Mouse (Mus musculus) v-Abl transformed pro-B cells (cell line): ENCODE data around the gene Tmem183a.

ENCODE experiments used
- in situ Hi-C, 2 experiments: fragments of 400-800 bp; cut with MboI; formaldehyde crosslinking; loops; one replicate each; pipeline ENCODE4 v1.15.1; 2025; ENCODE audit not compliant: unreplicated experiment in 2 of 2

Gene Tmem183a

DNA sequence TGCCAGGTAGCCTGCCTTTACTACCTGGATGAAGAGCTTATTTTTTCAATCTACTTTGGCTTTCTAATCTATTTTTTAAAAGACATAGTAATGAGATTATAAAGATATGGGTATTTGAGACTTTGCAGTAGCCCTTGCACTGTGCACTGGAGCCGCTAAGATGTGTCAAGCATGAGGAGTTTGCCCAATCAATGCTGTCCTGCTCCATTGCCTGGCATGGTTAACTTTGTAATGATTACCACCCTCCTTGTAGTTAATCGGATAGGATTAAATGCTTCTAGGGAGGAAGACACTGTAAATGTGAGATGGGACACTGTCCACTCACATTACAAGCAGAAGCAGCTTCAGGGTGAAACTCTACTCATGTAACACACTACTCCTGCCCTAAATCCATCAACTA is 8.5 kb downstream of the Tmem183a start:
- in situ Hi-C loops = loop anchor here in 1 of 2 experiments (25.0 kb wide), 1 partner anchor 509 kb away; no protein-coding TSS in a partner anchor

DNA sequence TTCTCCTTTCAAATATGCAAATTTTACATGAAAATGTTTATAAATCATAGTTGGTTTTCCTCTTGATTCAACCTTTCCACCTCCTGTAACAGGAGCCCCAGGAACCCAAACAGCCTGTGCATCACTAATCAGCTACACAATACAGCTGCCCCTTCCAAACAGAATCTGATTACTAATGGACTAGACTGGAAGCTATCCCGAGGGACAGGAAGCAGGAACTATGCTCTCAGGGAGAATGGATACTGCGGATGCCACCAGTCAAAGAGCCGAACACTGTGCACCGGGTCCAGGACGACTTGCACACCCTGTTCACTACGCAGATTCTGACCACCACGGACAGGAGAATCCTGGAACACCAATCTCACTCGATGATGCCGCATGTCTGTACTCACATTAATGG is 14.0 kb downstream of the Tmem183a start:
- in situ Hi-C loops = no loop called here

DNA sequence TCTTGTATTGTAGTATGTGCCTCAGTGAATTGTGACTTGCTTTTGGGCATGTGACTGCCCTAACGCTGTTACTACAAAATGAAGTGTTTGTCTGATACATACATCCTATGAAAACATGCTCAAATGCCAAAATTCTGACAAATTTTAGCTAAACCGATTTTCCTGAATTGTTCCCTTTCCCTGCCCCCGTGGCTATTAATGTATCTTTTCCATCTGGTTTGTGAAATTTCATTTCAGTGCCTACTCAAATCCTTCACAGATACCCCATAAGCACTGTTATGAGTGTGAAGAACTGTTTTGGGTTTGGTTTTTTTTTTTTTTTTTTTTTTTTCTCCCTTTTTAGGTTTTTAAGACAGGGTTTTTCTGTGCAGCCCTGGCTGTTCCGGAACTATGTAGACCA is 16.7 kb downstream of the Tmem183a start:
- in situ Hi-C loops = no loop called here

DNA sequence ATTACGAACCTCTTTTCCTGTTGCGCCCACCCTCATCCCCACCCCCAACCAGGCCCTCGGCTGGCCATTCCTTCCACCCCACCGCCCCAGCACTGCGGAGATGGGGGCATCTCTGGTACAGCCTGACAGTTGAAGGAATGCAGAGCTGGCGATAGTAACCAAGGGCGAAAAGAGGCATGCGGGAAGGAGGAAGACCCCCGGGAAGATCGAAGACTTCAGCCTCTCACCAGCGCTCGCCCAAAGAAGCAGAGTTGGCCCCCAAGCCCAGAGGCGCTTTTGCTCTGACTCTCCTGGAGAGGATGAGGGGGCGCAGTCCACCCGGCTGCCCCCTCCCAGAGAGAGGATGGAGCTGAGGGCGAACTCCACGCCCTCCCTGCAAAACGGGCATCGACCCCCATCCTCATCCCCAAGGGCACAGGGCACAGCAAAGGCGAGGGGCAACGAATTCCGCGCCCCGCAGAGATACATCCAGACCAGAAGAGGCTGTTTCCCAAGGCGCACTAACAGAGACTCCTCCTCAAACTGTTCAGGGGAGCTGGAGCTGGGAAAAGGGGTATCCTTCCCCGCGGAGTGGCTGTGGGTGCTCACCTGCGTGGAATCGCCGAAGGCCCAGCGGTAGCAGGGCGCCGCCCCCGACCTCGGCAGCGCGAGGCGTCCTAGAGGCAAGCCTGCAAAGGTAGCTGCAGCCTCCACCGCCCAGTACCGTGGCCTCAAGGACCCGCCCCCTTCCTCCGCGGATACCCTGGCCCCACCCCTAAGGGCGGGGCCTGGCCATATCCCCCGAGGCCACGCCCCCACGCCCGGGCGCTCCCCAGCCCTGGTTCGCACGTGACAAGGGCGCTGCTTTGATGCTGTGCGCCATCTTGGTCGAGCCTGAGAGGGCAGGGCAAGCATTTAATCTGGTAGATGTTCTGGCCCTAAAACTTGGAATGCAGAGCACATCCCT is 17.5 kb downstream of the Tmem183a start:
- in situ Hi-C loops = no loop called here

DNA sequence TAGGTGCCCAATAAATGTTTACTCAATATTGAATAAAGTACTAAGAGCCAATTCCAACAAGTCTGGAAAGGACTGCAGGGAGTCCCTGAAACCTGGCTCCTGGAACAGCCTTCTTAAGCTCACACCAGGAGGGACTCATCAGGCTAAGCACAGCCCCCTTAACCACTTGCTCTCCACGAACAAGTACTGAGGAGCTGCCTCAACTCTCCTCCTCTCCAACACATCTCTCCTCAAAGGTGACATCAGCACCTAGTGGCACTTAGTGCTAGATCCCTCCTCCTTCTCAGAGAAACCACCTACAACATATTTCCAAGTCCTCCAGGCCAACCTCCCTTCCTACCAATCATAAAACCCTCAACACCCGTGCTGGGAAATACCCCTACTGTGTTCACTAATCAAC is 18.2 kb downstream of the Tmem183a start:
- in situ Hi-C loops = no loop called here

DNA sequence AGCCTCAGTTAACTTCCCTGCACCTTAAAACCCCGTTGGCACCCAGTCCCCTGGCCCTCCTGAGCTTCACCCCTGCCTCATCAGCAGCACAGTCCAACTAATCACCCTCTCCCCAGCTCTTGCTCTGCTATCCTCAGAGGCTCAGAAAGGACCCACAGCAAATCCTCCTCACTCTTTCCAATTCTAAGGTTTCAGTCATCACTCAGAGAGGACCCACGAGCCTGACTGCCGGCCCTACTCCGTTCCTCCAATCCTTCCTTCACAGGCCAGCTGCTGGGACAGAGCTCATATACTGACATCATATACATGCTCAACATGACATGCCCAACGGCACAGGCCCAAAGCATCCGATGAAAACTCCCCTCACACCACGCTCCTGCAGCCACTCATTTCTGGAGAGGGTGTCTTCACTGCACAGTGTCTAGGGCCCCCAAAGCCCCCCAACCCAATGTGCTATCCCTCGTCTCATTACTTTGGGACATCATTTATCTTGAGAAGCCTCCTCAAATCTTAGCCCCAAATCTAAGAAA is 18.9 kb downstream of the Tmem183a start:
- in situ Hi-C loops = no loop called here

DNA sequence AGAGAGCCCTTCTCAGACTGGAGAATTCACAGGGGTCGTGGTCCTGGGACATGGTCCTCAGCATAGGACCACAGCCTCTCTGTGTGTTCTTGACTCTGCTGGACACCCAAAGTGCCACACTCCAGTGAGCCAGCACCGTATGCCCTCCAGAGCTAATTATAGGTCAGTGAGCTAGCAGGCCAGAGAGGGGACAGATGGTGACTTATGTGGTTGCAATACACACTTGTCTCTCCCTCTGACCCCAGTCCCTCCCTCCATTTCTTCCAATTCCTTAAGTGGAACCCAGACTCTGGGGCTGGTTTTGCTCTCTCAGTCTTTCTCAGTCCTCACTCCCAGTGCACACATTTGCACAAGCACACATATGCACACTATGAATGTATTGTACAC is 19.5 kb downstream of the Tmem183a start:
- in situ Hi-C loops = no loop called here

DNA sequence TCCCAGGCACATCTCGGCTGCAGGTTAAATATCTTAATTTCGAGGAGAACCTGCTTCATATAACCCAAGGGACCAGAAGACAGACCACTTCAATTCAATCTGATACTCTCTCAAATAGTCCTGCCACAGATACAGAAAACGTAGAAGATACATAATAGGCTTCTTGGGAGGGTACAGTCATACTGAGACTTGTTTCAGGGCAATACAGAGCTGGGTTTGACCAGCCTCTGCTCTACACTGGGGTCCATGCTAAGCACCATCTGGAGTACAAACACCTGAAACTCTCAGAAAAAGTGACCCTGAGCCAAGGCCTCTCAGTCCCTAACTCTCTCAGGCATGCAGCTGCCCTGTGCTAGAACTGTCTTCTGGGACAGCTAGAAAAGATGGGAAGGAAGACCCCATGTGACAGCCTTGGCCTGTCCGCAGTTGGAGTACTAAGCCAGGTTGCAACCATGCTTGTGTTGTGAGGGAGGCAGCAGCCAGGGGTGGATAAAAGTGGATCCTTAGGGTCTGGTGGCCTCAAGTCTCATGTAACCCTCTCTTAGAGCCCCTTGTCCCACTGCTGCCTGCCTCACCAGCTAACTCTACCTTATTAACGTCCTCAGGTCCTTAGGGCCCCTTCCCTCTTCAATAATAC is 20.0 kb downstream of the Tmem183a start:
- in situ Hi-C loops = no loop called here

DNA sequence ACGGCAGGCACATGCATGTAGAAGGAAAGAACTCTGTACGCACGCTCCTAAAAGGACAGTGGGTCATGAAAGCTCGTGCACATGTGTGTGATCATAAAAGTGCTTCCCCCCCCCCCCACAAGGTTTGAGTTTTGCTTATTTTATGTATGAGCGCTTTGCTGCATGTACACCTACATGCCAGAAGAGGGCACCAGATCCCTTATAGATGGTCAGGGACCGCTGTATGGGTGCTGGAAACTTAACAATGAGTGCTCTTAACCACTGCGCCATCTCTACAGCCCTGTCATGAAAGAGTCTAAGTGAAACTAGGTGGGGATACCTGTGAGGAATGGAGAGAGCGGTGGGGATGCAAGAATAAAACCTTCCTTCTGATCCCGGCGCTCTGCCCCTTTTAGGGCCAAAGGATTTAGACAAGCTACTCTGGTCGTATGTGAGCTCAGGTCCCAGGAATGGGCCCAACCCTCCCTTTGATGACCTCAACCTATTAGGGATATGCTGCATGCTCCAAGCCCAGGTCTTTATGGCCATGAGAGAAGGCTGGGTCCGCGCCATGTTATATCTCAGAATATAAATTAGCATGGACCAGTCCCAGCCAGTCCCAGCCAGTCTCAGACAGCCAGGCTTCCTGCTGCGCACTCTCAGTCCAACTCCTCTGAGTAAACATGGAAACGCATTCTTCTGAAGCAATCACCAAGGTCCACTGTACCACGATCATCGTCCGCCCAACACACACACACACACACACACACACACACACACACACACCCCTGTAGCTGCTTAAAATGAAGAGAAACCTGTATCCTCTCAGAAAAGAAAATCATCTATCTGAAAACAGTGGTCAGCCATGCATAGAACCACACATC is 21.8 kb downstream of the Tmem183a start:
- in situ Hi-C loops = no loop called here

DNA sequence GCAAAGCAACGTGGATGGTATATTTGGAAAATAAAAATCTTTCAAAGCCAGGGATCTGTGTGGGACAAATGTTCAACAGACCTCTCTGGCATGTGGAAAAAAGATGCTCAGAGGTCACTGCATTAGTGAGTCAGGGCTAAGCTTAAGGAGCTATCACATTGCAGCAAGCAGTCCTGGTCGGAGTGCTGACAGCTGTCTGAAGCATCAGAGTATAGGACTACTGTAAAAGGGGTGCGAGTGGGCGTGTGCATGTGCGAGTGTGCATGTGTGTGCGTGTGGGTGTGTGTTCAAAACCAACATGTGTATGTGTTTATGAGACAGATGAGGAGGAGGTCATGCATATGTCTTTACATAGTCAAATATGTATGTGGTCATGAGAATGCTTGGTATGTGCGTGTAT is 22.6 kb downstream of the Tmem183a start:
- in situ Hi-C loops = no loop called here

DNA sequence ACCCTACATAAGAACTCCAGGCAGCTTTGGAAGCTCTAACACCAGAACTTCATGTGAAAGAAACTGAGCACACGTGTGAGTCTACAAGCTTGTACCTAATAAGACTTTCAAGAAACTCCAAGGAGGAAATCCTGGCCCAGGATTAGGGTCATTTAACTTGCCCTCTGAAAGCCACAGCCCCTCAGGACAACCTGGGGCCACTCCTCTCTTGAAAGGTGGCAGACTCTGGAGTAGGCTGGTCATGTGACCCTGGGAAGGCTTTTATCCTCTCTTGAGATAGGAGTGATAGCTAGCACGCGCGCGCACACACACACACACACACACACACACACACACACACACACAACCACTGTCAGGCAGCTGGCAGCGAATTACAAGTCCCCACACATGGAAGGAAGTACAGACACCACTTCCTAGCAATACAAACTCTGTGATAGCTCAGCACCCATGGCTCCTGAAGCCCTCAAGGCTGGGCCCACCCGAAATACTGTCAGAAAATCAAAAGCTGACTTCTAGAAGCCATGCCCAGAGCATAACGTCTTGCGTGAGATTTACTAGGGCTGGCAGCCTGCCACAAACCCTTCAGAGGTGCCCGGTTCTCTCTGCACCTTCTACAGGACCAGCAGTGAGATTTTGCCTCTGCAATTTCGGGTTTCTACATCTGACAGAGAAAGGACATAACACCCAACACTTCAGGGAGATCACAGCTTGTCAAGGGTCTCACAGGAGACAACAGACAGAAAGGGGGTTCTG is 24.6 kb downstream of the Tmem183a start:
- in situ Hi-C loops = no loop called here

DNA sequence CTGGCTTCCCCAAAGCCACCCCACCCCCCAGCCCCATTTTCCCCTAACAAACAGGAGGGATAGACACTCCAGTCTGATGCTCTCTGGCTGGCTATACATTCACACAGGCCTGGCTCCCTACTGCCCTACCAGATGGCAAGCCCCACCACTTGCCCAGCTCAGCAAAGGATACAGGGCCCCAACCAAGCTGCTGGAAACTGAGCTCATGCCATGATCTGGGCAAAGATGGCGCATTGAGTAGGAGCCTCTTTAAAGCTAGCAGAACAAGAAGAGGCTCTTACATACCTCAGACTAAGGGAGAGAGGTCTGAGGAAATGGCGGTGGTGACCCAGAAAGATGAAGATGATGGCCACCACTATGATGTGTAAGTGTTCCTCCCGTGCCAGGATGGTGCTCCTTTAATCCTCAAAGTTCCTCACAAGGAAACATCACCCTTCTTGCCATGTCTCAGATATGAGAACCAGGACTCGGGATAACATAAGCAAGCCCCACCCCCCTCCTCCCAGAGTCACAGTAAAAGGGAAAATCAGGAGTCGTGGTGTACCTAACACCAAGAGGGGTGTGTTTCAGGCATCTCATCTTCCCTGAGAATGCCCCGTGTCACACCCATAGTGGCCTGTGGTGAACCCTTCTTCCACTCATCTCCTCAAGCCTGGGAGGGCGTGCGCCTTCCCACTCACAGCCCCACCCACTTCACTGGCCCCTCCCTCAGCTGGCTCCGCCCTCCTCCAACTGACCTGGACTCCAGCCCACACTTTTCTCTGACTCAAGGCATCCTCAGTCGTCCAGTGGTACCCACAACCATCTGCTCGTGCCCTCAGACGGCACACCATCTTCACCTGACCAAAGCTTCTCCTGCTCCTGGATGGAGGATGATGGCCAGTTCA is 25.6 kb downstream of the Tmem183a start:
- in situ Hi-C loops = no loop called here

DNA sequence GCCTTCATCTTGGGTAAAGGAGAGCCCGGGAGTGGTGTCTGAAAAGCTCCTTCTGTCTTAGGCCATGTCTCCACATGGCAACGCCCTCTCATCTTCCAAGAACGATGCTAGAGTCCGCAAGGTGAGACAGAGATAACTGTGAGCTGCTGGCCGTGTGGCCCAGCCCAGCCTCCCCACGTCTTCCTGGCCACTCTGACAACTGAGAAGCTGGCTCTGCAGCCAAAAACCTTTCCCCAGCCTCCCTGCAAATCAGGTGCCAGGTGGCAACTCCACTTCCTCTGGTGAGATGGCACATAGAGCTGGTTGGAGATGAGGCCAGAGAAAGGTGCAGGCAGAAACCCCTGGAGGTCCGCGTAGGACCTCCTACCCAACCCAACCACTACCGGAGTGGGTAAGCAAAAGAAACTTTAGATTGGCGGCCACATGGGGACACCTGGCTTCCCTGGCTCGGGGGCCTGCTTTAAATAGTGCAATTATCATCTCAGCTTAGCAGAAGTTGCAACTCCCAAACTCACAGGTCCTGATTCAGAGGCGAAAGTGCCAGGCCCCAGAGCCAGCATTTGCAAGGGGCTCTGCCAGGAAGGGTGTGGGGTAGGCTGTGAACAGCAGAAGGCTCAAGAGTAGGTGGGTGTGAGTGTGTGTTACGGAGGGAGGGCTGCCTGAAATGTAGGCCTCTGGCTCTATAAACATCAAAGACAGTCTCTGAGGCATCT is 26.4 kb downstream of the Tmem183a start:
- in situ Hi-C loops = no loop called here

DNA sequence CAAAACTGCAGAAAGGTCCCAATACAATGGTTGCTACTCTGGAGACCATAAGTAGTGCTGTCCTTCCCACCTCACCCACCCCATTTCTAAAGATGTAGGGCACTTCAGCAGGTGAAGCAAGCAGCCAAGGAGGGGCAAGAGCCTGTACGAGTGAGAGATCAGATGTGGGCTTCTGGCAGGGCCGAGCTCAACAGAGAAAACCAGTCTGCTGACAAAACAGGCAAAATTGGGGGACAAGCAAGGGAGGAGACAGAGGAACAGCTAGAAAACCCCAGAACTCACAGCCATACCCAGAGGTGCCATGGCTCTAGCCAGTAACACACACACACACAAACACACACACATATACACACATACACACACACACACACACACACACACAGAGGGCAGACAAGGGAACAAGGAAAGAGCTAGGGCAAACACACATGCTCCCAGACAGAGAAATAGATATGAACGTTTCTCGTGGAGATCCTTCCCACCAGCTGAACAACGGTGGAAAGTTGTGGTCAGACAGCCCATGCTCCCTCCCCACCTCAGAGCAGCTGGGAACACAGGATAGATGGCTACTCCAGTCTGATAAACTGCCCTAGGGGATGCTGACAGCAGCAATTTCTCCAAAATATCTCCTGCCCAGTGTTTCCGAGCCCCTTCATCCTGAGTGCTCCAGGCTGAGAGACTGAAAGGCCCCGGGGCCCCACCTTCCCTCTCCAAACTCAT is 27.5 kb downstream of the Tmem183a start:
- in situ Hi-C loops = loop anchor here (5.0 kb wide), 1 partner anchor 182 kb away; no protein-coding TSS in a partner anchor

DNA sequence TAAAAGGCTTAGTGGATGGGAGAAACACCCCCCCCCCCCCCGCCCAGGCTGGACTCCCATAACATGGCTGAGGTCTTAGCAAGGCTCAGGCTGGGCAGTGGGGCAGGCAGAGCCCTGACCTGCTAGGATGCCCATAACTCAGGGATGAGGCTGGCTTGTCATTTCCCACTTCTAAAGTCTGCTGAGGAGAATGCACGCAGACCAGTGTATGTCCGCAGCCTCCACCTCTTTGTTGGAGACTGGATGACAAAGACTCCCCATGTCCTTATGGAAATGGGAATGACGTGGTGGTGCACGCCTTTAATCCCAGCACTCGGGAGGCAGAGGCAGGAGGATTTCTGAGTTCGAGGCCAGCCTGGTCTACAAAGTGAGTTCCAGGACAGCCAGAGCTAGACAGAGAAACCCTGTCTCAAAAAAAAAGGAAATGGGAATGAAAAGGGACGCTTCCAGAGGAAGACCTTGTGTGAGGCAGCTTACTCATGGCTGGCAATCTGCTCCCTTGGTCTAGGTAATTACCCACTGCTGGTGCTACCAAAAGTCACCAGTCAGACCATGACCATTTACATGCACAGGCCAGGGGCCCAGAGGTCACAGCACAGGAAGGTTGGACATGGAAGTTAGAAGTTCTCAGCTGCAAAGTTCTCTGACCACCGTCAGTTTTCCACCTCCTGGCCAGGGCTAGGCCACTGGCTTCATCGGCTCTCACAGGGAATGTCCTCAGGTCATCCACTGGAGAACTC is 28.2 kb downstream of the Tmem183a start:
- in situ Hi-C loops = loop anchor here (5.0 kb wide), 1 partner anchor 181 kb away; no protein-coding TSS in a partner anchor

DNA sequence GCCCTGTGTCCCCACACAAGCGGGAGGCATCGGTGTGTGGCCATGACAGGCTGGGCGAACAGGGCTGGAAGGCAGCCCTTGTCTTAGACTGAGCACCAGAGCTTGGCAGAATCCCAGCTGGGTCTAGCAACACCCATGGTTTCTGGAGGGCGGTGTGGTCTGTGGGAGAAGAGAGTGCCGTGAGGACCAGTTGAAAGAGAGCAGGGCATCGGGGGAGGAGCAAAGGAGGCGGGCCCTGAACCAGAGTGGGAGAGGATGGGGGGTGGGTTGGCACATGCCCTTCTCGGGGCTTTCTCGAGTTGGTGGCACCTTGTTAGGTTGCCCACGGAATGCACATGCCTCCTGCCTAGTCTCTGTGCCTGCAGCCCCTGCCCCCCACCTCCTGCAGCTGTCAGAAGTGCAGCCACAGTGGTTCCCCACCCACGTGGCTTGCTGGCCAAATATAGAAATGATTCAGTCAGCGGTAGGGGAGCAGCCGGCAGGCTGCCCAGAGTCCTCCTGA is 29.0 kb downstream of the Tmem183a start, which contains the start of gene Ppfia4:
TSS of gene Ppfia4 (minus strand) at position 159 of the 502 bp plus-strand sequence.
- in situ Hi-C loops = loop anchor here (5.0 kb wide), 1 partner anchor 181 kb away; no protein-coding TSS in a partner anchor
